Mouse (Mus musculus) thymus, postnatal 4 days (tissue): Measurements from ENCODE around the gene Sfrp4.

ENCODE experiments used
- DNase-seq: peaks from one replicate; pipeline ENCODE4 v3.0.0; 2021

The Sfrp4 gene

GRCm38 (mm10) chr13:19640203-19640851 lies 17.4 kb downstream of the Sfrp4 start:
- no peak for DNase-seq

GRCm38 (mm10) chr13:19643519-19643918 lies 20.6 kb downstream of the Sfrp4 start:
- no peak for DNase-seq

DNA sequence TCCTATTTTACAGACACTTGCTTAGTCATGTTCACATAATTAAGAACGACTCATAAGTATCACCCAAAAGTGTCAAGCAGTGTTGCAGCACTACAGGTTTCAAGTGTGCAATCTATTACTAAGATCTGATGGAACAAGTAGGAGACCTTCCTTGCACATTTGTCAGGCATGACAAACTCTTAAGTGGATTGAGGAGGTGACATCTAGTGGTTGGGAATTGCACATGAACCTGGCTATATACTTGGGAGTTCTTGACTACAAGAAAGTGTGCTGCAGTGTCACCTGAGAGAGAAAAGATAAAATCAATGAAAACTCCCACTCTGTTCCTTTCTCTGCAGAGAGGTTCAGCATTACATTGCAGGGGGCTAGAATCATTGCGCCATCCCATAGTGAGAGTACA lies 21.3 kb downstream of the Sfrp4 start:
- DNase-seq, result no peak

GRCm38 (mm10) chr13:19649824-19650223 lies 26.9 kb downstream of the Sfrp4 start:
- DNase-seq, result no peak

GRCm38 (mm10) chr13:19652405-19652804 lies 29.5 kb downstream of the Sfrp4 start:
- no peak for DNase-seq

- DNase-seq, result no peak
Measured at GRCm38 (mm10) chr13:19668355-19669140, 45.6 kb downstream of the Sfrp4 start.

GRCm38 (mm10) chr13:19674025-19674424 lies 51.1 kb downstream of the Sfrp4 start:
- DNase-seq, result no peak

DNA sequence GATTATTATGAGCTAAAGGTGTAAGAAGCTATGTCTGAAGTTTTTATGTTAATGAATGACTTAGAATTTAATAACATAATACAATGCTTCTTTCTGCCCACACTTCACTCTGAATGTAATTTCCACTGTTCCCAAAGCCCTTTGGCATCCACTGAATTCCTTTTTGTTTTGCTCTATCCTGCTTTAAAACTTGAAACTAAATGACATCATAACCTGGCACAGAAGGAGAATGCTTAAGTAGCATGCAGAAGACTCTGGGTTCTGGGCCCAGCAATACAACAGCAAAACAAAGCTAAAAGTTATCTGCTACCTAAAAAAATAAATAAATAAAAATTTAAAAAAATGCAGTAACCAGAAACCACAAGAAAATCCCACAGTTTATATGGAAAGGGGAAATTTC lies 51.7 kb downstream of the Sfrp4 start:
- no peak for DNase-seq
